Mouse (Mus musculus): Measurements from ENCODE around the gene Rpl18a.
A peak's percentile ranks its signal among the peaks of the same experiment; 100 is the strongest.

- TF ChIP-seq TCF12 (IDR thresholded peaks at IDR 0.05; ENCODE audit: insufficient read depth, poor library complexity, severe bottlenecking) (no peak), TCF3 (IDR thresholded peaks at IDR 0.05; ENCODE audit: insufficient read length, low read depth) (no peak), USF1 (IDR thresholded peaks at IDR 0.05; ENCODE audit: low read depth) (no peak), CEBPB (IDR thresholded peaks at IDR 0.05; ENCODE audit: insufficient read depth, poor library complexity, severe bottlenecking) (no peak), POLR2AphosphoS2 (IDR thresholded peaks at IDR 0.05; ENCODE audit: insufficient read length, low read depth) (no peak), POLR2A (IDR thresholded peaks at IDR 0.05; ENCODE audit: insufficient read length, low read depth) (no peak), MAX (IDR thresholded peaks at IDR 0.05; ENCODE audit: low read depth) (no peak), SRF (IDR thresholded peaks at IDR 0.05; ENCODE audit: control insufficient read depth, insufficient read length, low read depth) (no peak), E2F4 (IDR thresholded peaks at IDR 0.05; ENCODE audit: insufficient read depth) (no peak), MYOG (IDR thresholded peaks at IDR 0.05; ENCODE audit: control insufficient read depth in 1 of 3, insufficient read depth in 1 of 3, insufficient read length in 2 of 3, low read depth in 2 of 3) (no peak), MYOD1 (IDR thresholded peaks at IDR 0.05; ENCODE audit: control insufficient read depth in 1 of 3, insufficient read length in 2 of 3, low read depth in 2 of 3) (peak in 1 of 3 experiments; percentile 10), REST (IDR thresholded peaks at IDR 0.05; ENCODE audit: insufficient read depth, insufficient read length) (no peak)
Measured at GRCm38 (mm10) chr8:70852595-70853231, 44.5 kb downstream of the Rpl18a start.
